Mouse (Mus musculus) embryonic fibroblast, embryonic 13.5 days (primary cell): ENCODE results near the gene Irak4. TPM values are rescaled to one million over a fixed set of nuclear protein-coding genes. Genes with fewer than 3 reads are reported as not detected.

ENCODE experiments used
- H3K27ac ChIP-seq: 2 replicates; pipeline ENCODE4 v1.5.1; 2012; ENCODE audit warnings: low read length, control low read depth, inconsistent platforms; ENCODE audit not compliant: insufficient read depth
- H3K4me1 ChIP-seq: 2 replicates; pipeline ENCODE4 v1.6.1; 2011; ENCODE audit warnings: low read length; ENCODE audit not compliant: control insufficient read depth, insufficient read depth
- H3K4me3 ChIP-seq: 2 replicates; pipeline ENCODE4 v1.5.1; 2011; ENCODE audit warnings: mild to moderate bottlenecking, control low read depth, low read length; ENCODE audit not compliant: insufficient read depth
- CTCF ChIP-seq: IDR thresholded peaks from 2 replicates; pipeline ENCODE4 v1.5.1; 2011; ENCODE audit warnings: mild to moderate bottlenecking, control low read depth, low read length, moderate library complexity, borderline replicate concordance; ENCODE audit not compliant: insufficient read depth
- POLR2A ChIP-seq: IDR thresholded peaks from 2 replicates; pipeline ENCODE4 v1.6.1; 2011; ENCODE audit warnings: low read depth, mild to moderate bottlenecking, control low read depth, low read length, moderate library complexity
- polyA plus RNA-seq: library from polyadenylated mRNA; stranded (reverse); fragments of >200 nt; gene quantifications from 2 replicates; pipeline ENCODE4 v1.2.4, GENCODE M21; 2011; ENCODE audit warnings: low read depth; ENCODE audit not compliant: missing spikeins, insufficient read length

Gene Irak4
- polyA plus RNA-seq, 1 experiment = 9.2 TPM

GRCm38 (mm10) chr15:94530519-94530918 is 12.9 kb upstream of the Irak4 start:
- no peak for TF ChIP-seq POLR2A
- no peak for TF ChIP-seq CTCF
- no peaks in the 10 kb centered on the region for H3K4me1 ChIP-seq
- no peak overlapping the region for H3K4me3 ChIP-seq
- H3K27ac ChIP-seq = no peak overlapping the region

- Histone ChIP-seq H3K4me1 (no peaks in the 10 kb centered on the region), H3K4me3 (no peak overlapping the region), H3K27ac (no peak overlapping the region)
- no peak for TF ChIP-seq POLR2A
- TF ChIP-seq CTCF = no peak
These were observed 11.1 kb upstream of the Irak4 start for GRCm38 (mm10) chr15:94532306-94532705.

- no peak overlapping the region for H3K4me3 ChIP-seq
- TF ChIP-seq POLR2A (no peak), CTCF (no peak)
- H3K4me1 ChIP-seq = no peaks in the 10 kb centered on the region
- no peak overlapping the region for H3K27ac ChIP-seq
These were observed 10.5 kb upstream of the Irak4 start for GRCm38 (mm10) chr15:94532956-94533355.

- H3K27ac ChIP-seq = no peak overlapping the region
- H3K4me1 ChIP-seq = no peaks in the 10 kb centered on the region; the same call in 1 of the 2 replicates
- no peak for TF ChIP-seq CTCF
- TF ChIP-seq POLR2A = no peak
These were observed 7.9 kb upstream of the Irak4 start for GRCm38 (mm10) chr15:94535521-94535920.

GRCm38 (mm10) chr15:94539296-94539695 is 4.1 kb upstream of the Irak4 start:
- no peak overlapping the region for H3K27ac ChIP-seq
- no peaks in the 10 kb centered on the region; the same call in 1 of the 2 replicates for H3K4me1 ChIP-seq
- no peak for TF ChIP-seq CTCF
- no peak for TF ChIP-seq POLR2A
- no peak overlapping the region for H3K4me3 ChIP-seq

More at GRCm38 (mm10) chr15:94535521-94535920, 7.9 kb upstream of the Irak4 start:
- no peak overlapping the region for H3K4me3 ChIP-seq

- Histone ChIP-seq H3K4me1 (no peaks in the 10 kb centered on the region; the same call in 1 of the 2 replicates), H3K27ac (no peak overlapping the region), H3K4me3 (peak overlapping the region; percentile 80)
- no peak for TF ChIP-seq CTCF
- no peak for TF ChIP-seq POLR2A
These were observed 655 bp upstream of the Irak4 start for GRCm38 (mm10) chr15:94542567-94543408.

- Histone ChIP-seq H3K4me3 (peak overlapping the region; percentile 80), H3K4me1 (no peaks in the 10 kb centered on the region), H3K27ac (peak overlapping the region; percentile 32)
- no peak for TF ChIP-seq CTCF
- no peak for TF ChIP-seq POLR2A
These were observed 701 bp downstream of the Irak4 start for GRCm38 (mm10) chr15:94544052-94544636.

- H3K4me3 ChIP-seq = no peak overlapping the region
- TF ChIP-seq POLR2A (no peak), CTCF (no peak)
- no peak overlapping the region for H3K27ac ChIP-seq
- H3K4me1 ChIP-seq = no peaks in the 10 kb centered on the region
These were observed 1.4 kb downstream of the Irak4 start for GRCm38 (mm10) chr15:94544844-94545243.

- no peaks in the 10 kb centered on the region for H3K4me1 ChIP-seq
- TF ChIP-seq CTCF (no peak), POLR2A (no peak)
- H3K27ac ChIP-seq = no peak overlapping the region
- no peak overlapping the region for H3K4me3 ChIP-seq
These were observed 10.1 kb downstream of the Irak4 start for GRCm38 (mm10) chr15:94553536-94553935.

DNA sequence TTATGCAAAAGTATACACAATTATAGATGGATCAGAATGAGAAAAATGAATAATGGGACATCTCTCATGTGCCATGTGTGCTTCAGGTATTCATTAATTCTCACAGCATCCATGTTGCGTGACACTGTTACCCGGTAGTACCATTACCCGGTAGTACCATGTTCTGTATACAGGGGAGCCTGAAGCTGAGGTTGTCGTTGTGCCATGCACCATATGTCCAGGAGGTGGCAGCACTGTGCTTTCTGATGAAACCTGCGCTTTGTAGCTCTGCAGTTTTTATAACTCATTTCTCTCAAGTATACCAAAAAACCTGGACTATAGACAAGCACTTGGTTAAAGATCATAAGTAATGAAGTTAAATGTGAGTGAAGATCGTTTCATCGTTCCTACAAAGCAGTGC is 14.0 kb downstream of the Irak4 start:
- no peak for TF ChIP-seq POLR2A
- peak; percentile 94 for TF ChIP-seq CTCF
- Histone ChIP-seq H3K4me1 (no peaks in the 10 kb centered on the region; the same call in 1 of the 2 replicates), H3K27ac (no peak overlapping the region), H3K4me3 (no peak overlapping the region)
